ENCODE assay signal across 13 mouse cellular contexts in the genomic region with DNA sequence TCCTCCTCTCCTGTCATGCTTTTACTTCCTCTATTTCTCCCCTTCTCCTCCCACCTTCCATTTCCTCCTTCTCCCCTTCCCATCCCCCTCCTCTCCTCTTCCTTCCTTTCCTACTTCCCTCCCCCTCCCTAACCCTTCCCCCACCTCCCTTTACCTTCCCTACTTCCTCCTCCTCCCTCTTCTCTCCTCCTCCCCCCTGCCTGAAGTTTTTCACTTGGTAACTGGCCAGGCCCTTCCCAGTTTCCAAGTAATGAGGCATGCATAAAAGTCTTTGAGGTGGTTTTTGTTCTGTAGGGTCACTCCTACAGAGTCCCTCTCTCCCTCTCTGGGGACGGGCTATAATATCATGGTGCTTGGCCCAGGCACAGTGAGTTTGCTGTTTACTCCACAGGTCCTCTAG. TPM values are rescaled to one million over a fixed set of nuclear protein-coding genes. Genes with fewer than 3 reads are reported as not detected.
DNase-seq lines count a peak whose midpoint lies in the region; ATAC-seq lines count a peak whose summit lies in the region.
"Had no signal": no experiment of that assay in that cellular context is flagged by ENCODE, and none has a peak within 500 bp of the region (broad histone marks: within the 10 kb centered on the region; RNA-seq: fewer than 3 reads in every experiment).

No protein-coding gene starts in this region.

- intact Hi-C loops in heart, postnatal 25 days (cut with DNase I): no loop called here

- no peak for DNase-seq in heart, embryonic 10.5 days (ENCODE audit: low spot score)
- no peak for DNase-seq in heart, postnatal 25 days (ENCODE audit: low spot score)
- no peak for DNase-seq in embryonic facial prominence, embryonic 10.5 days (ENCODE audit: low spot score)
- DNase-seq in kidney, postnatal 14 days: peak; percentile 47
- DNase-seq in lung, postnatal 25 days (ENCODE audit: low spot score): peak; percentile 59
- DNase-seq in layer of hippocampus, adult 9-11 months: no peak
- DNase-seq: cerebellum, postnatal 25 days had no signal

- ATAC-seq in megakaryocyte-erythroid progenitor cell, adult 5-6 weeks (replicated peaks; ENCODE audit: low FRiP score, low TSS enrichment, poor library complexity, severe bottlenecking): no peak
- ATAC-seq in neural tube, embryonic 15.5 days (ENCODE audit: low FRiP score): no peak
- ATAC-seq: forebrain, embryonic 14.5 days had no signal

- no peaks in the 10 kb centered on the region for H3K27me3 ChIP-seq in heart, embryonic 10.5 days (ENCODE audit: insufficient read depth, poor library complexity, severe bottlenecking)
- H3K27me3 ChIP-seq in embryonic facial prominence, embryonic 10.5 days (replicated peaks; ENCODE audit: low read depth, poor library complexity, severe bottlenecking): peaks cover 4% of the 10 kb centered on the region; the same call in 1 of the 2 replicates
- no peaks in the 10 kb centered on the region for H3K27me3 ChIP-seq in neural tube, embryonic 15.5 days (replicated peaks)
- H3K27me3 ChIP-seq: liver, embryonic 15.5 days; neural tube, embryonic 12.5 days had no signal

- WGBS in heart, embryonic 10.5 days: 70% methylated on average over 1 of the region's 1 CpGs
- WGBS in embryonic facial prominence, embryonic 10.5 days: 45% methylated on average over 1 of the region's 1 CpGs
- WGBS in neural tube, embryonic 15.5 days: 9% methylated on average over 1 of the region's 1 CpGs

- no peak overlapping the region for H3K9ac ChIP-seq in neural tube, embryonic 15.5 days (replicated peaks)
- H3K9ac ChIP-seq: liver, embryonic 15.5 days; neural tube, embryonic 12.5 days had no signal

- H3K4me2 ChIP-seq in neural tube, embryonic 15.5 days: no peak overlapping the region
- H3K4me2 ChIP-seq: liver, embryonic 15.5 days; neural tube, embryonic 12.5 days had no signal

- H3K4me3 ChIP-seq in heart, embryonic 10.5 days: no peak overlapping the region
- H3K4me3 ChIP-seq in embryonic facial prominence, embryonic 10.5 days: no peak overlapping the region
- no peak overlapping the region for H3K4me3 ChIP-seq in neural tube, embryonic 15.5 days (replicated peaks)
- H3K4me3 ChIP-seq: liver, embryonic 15.5 days; neural tube, embryonic 12.5 days had no signal

- peaks cover 60% of the 10 kb centered on the region for H3K4me1 ChIP-seq in heart, embryonic 10.5 days
- peaks cover 48% of the 10 kb centered on the region for H3K4me1 ChIP-seq in embryonic facial prominence, embryonic 10.5 days
- 0 out of 2 replicates have a peak, but pooled peaks cover 7% of the 10 kb centered on the region for H3K4me1 ChIP-seq in neural tube, embryonic 15.5 days
- H3K4me1 ChIP-seq: liver, embryonic 15.5 days had no signal

- H3K9me3 ChIP-seq in heart, embryonic 10.5 days: peaks cover 2% of the 10 kb centered on the region; the same call in 1 of the 2 replicates
- H3K9me3 ChIP-seq in embryonic facial prominence, embryonic 10.5 days: peaks cover 6% of the 10 kb centered on the region; the same call in 1 of the 2 replicates
- H3K9me3 ChIP-seq in neural tube, embryonic 15.5 days (replicated peaks): 0 out of 2 replicates have a peak, but pooled peaks cover 3% of the 10 kb centered on the region
- H3K9me3 ChIP-seq: liver, embryonic 15.5 days; neural tube, embryonic 12.5 days had no signal

- H3K27ac ChIP-seq in heart, embryonic 10.5 days: peak overlapping the region; percentile 87
- peak overlapping the region; percentile 69 for H3K27ac ChIP-seq in embryonic facial prominence, embryonic 10.5 days (replicated peaks)
- H3K27ac ChIP-seq in neural tube, embryonic 15.5 days (replicated peaks): no peak overlapping the region
- H3K27ac ChIP-seq: liver, embryonic 15.5 days; neural tube, embryonic 12.5 days had no signal

- no peaks in the 10 kb centered on the region for H3K36me3 ChIP-seq in heart, embryonic 10.5 days
- no peaks in the 10 kb centered on the region for H3K36me3 ChIP-seq in embryonic facial prominence, embryonic 10.5 days (replicated peaks)
- no peaks in the 10 kb centered on the region for H3K36me3 ChIP-seq in neural tube, embryonic 15.5 days
- H3K36me3 ChIP-seq: liver, embryonic 15.5 days; neural tube, embryonic 12.5 days had no signal

RNA-seq across cellular contexts. Expression of a gene that starts 13.2 kb away (rescaled TPM):
- 5.4 and 10.5 TPM in 2 replicates for polyA plus RNA-seq in heart, embryonic 10.5 days (2016; fragmentation: Nextera tagmentation; extraction: Ambion mirVana)
- total RNA-seq in heart, postnatal 25 days (2021): 10 to 100 TPM; 37.4 to 37.7 TPM
- polyA plus RNA-seq in embryonic facial prominence, embryonic 10.5 days (2016; fragmentation: Nextera tagmentation; extraction: Ambion mirVana): 1.0 and 1.5 TPM in 2 replicates
- 0.46 TPM in 1 of 2 replicates, not detected in the other for total RNA-seq in megakaryocyte-erythroid progenitor cell, adult 5-6 weeks (2014; fragmentation: Nextera tagmentation)
- total RNA-seq in megakaryocyte-erythroid progenitor cell, adult 5-6 weeks (2017): not detected in 2 replicates
- polyA plus RNA-seq in neural tube, embryonic 15.5 days (2015; fragmentation: Nextera tagmentation; extraction: Ambion mirVana): 0.88 and 1.9 TPM in 2 replicates
- polyA plus RNA-seq: C2C12 had no signal

RNA-seq across cellular contexts. Expression of a gene that starts 25.0 kb away (rescaled TPM):
- 1.1 and 1.5 TPM in 2 replicates for polyA plus RNA-seq in heart, embryonic 10.5 days (2016; fragmentation: Nextera tagmentation; extraction: Ambion mirVana)
- total RNA-seq in heart, postnatal 25 days (2021): not detected
- polyA plus RNA-seq in embryonic facial prominence, embryonic 10.5 days (2016; fragmentation: Nextera tagmentation; extraction: Ambion mirVana): 0.60 and 0.77 TPM in 2 replicates
- 0.13 TPM in 1 of 2 replicates, not detected in the other for total RNA-seq in megakaryocyte-erythroid progenitor cell, adult 5-6 weeks (2014; fragmentation: Nextera tagmentation)
- 2.3 TPM in 1 of 2 replicates, not detected in the other for total RNA-seq in megakaryocyte-erythroid progenitor cell, adult 5-6 weeks (2017)
- polyA plus RNA-seq in neural tube, embryonic 15.5 days (2015; fragmentation: Nextera tagmentation; extraction: Ambion mirVana): 1.8 and 3.9 TPM in 2 replicates

RNA-seq across cellular contexts. Expression of a gene that starts 50.4 kb away (rescaled TPM):
- 78.0 and 99.5 TPM in 2 replicates for polyA plus RNA-seq in heart, embryonic 10.5 days (2016; fragmentation: Nextera tagmentation; extraction: Ambion mirVana)
- 10 to 100 TPM; 13.8 to 19.6 TPM for total RNA-seq in heart, postnatal 25 days (2021)
- 130 and 132 TPM in 2 replicates for polyA plus RNA-seq in embryonic facial prominence, embryonic 10.5 days (2016; fragmentation: Nextera tagmentation; extraction: Ambion mirVana)
- 36.9 and 58.7 TPM in 2 replicates for total RNA-seq in megakaryocyte-erythroid progenitor cell, adult 5-6 weeks (2014; fragmentation: Nextera tagmentation)
- 15.5 and 37.8 TPM in 2 replicates for total RNA-seq in megakaryocyte-erythroid progenitor cell, adult 5-6 weeks (2017)
- polyA plus RNA-seq in neural tube, embryonic 15.5 days (2015; fragmentation: Nextera tagmentation; extraction: Ambion mirVana): 92.9 and 94.5 TPM in 2 replicates

Comparison
In these comparisons a context has a peak if more than half of its experiments do, and no peak if none do; other contexts are left out.
1. DNase-seq: peak in kidney, postnatal 14 days (single experiment) and lung, postnatal 25 days (single experiment); none in heart, embryonic 10.5 days (single experiment), heart, postnatal 25 days (single experiment), embryonic facial prominence, embryonic 10.5 days (single experiment) and layer of hippocampus, adult 9-11 months (single experiment).